Mouse (Mus musculus) midbrain, embryonic 15.5 days (tissue): ENCODE measurements around the gene Golph3. TPM values are rescaled to one million over a fixed set of nuclear protein-coding genes. Genes with fewer than 3 reads are reported as not detected.
"Not testable (repeated sequence)": the region's sequence is repeated elsewhere in the genome, so short reads cannot be mapped to it uniquely, and the experiment has no call there.

Experiments
- ATAC-seq: fragments of 200-750 bp; cut with Nextera tagmentation; replicated peaks from 2 replicates; pipeline ENCODE4 v1.8.0; 2017; ENCODE audit warnings: moderate TSS enrichment
- H3K27ac ChIP-seq: fragments of 300-500 bp; sonication (generic); 2 replicates; pipeline ENCODE4 v1.5.1; 2015; ENCODE audit warnings: mild to moderate bottlenecking, inconsistent platforms
- H3K27me3 ChIP-seq: fragments of 300-500 bp; sonication (generic); replicated peaks from 2 replicates; pipeline ENCODE4 v1.6.1; 2015; ENCODE audit warnings: inconsistent platforms
- H3K36me3 ChIP-seq: fragments of 300-500 bp; sonication (generic); replicated peaks from 2 replicates; pipeline ENCODE4 v1.6.1; 2015; ENCODE audit warnings: inconsistent platforms
- H3K4me1 ChIP-seq: fragments of 300-500 bp; sonication (generic); 2 replicates; pipeline ENCODE4 v1.6.1; 2015; ENCODE audit warnings: inconsistent platforms
- H3K4me2 ChIP-seq: fragments of 300-500 bp; sonication (generic); 2 replicates; pipeline ENCODE4 v1.6.1; 2015; ENCODE audit warnings: inconsistent platforms, mild to moderate bottlenecking, moderate library complexity
- H3K4me3 ChIP-seq: fragments of 300-500 bp; sonication (generic); 2 replicates; pipeline ENCODE4 v1.5.1; 2015; ENCODE audit warnings: mild to moderate bottlenecking, inconsistent platforms
- H3K9ac ChIP-seq: fragments of 300-500 bp; sonication (generic); 2 replicates; pipeline ENCODE4 v1.6.1; 2015; ENCODE audit warnings: mild to moderate bottlenecking, inconsistent platforms
- H3K9me3 ChIP-seq: fragments of 300-500 bp; sonication (generic); 2 replicates; pipeline ENCODE4 v1.6.1; 2016; ENCODE audit warnings: inconsistent platforms
- WGBS: fragments of 180-500 bp; shearing (Covaris S2); methylation state at CpG from one replicate; pipeline ENCODE4 v1.1.7; 2015; ENCODE audit warnings: mixed read lengths; 5-methylcytosine and 5-hydroxymethylcytosine counted together
- polyA plus RNA-seq: library from polyadenylated mRNA; unstranded; fragments of >200 nt; fragmentation: Nextera tagmentation; extraction: Ambion mirVana; gene quantifications from 2 replicates; pipeline ENCODE4 v1.2.1, GENCODE M21; 2015

The Golph3 gene
- polyA plus RNA-seq, 1 experiment from 2014 or later, result 62.6 TPM

- H3K4me1 ChIP-seq, result peaks cover 25% of the 10 kb centered on the region
- H3K36me3 ChIP-seq, result no peaks in the 10 kb centered on the region
- no peak overlapping the region for H3K27ac ChIP-seq
- no peak for ATAC-seq
- 88% methylated on average over 4 of the region's 4 CpGs for WGBS
- H3K9me3 ChIP-seq, result no peaks in the 10 kb centered on the region
- H3K4me2 ChIP-seq, result no peak overlapping the region
- no peak overlapping the region for H3K9ac ChIP-seq
- H3K4me3 ChIP-seq, result no peak overlapping the region
- no peaks in the 10 kb centered on the region for H3K27me3 ChIP-seq
These were observed 42.8 kb downstream of the Golph3 start for GRCm38 (mm10) chr15:12364096-12364495.

GRCm38 (mm10) chr15:12365416-12366071, 44.3 kb downstream of the Golph3 start:
- peak overlapping the region; percentile 77 for H3K27ac ChIP-seq
- H3K4me2 ChIP-seq, result 0 out of 2 replicates have a peak overlapping the region, but pooled peaks have one; percentile 8
- ATAC-seq, result peak; percentile 34
- 75% methylated on average over 15 of the region's 15 CpGs for WGBS
- H3K9ac ChIP-seq, result no peak overlapping the region
- 0 out of 2 replicates have a peak, but pooled peaks cover 3% of the 10 kb centered on the region for H3K27me3 ChIP-seq
- H3K4me1 ChIP-seq, result peaks cover 25% of the 10 kb centered on the region
- H3K36me3 ChIP-seq, result no peaks in the 10 kb centered on the region
- H3K9me3 ChIP-seq, result no peaks in the 10 kb centered on the region
- H3K4me3 ChIP-seq, result no peak overlapping the region

GRCm38 (mm10) chr15:12366072-12366469, 44.8 kb downstream of the Golph3 start:
- 5% methylated on average over 3 of the region's 3 CpGs for whole genome bisulfite sequencing
- Histone ChIP-seq H3K36me3 (no peaks in the 10 kb centered on the region), H3K27ac (peak overlapping the region; percentile 77), H3K4me2 (peak overlapping the region; percentile 8; the same call in 1 of the 2 replicates), H3K4me3 (no peak overlapping the region), H3K4me1 (peaks cover 25% of the 10 kb centered on the region), H3K9ac (no peak overlapping the region), H3K9me3 (no peaks in the 10 kb centered on the region), H3K27me3 (0 out of 2 replicates have a peak, but pooled peaks cover 3% of the 10 kb centered on the region)
- ATAC-seq, result peak; percentile 92

GRCm38 (mm10) chr15:12366580-12367305, 45.5 kb downstream of the Golph3 start:
- not testable (repeated sequence) for ATAC-seq, H3K9me3 ChIP-seq, H3K27me3 ChIP-seq, H3K4me3 ChIP-seq, H3K36me3 ChIP-seq, H3K9ac ChIP-seq
- Histone ChIP-seq H3K27ac (peak overlapping the region; percentile 77), H3K4me1 (peaks cover 28% of the 10 kb centered on the region), H3K4me2 (0 out of 2 replicates have a peak overlapping the region, but pooled peaks have one; percentile 8)
- 87% methylated on average over 11 of the region's 11 CpGs for WGBS

GRCm38 (mm10) chr15:12367306-12368080, 46.2 kb downstream of the Golph3 start:
- no peak overlapping the region for H3K4me2 ChIP-seq
- 0 out of 2 replicates have a peak, but pooled peaks cover 4% of the 10 kb centered on the region for H3K27me3 ChIP-seq
- no peaks in the 10 kb centered on the region for H3K9me3 ChIP-seq
- peaks cover 28% of the 10 kb centered on the region for H3K4me1 ChIP-seq
- 57% methylated on average over 13 of the region's 13 CpGs for WGBS
- no peak overlapping the region for H3K9ac ChIP-seq
- no peak overlapping the region for H3K27ac ChIP-seq
- H3K4me3 ChIP-seq, result no peak overlapping the region
- no peaks in the 10 kb centered on the region for H3K36me3 ChIP-seq
- ATAC-seq, result no peak

- no peak overlapping the region for H3K4me3 ChIP-seq
- 0 out of 2 replicates have a peak, but pooled peaks cover 6% of the 10 kb centered on the region for H3K27me3 ChIP-seq
- no peak overlapping the region for H3K9ac ChIP-seq
- no peak overlapping the region for H3K4me2 ChIP-seq
- no peaks in the 10 kb centered on the region for H3K9me3 ChIP-seq
- peaks cover 28% of the 10 kb centered on the region for H3K4me1 ChIP-seq
- no peaks in the 10 kb centered on the region for H3K36me3 ChIP-seq
- no peak overlapping the region for H3K27ac ChIP-seq
- 73% methylated on average over 11 of the region's 11 CpGs for WGBS
- ATAC-seq, result no peak
These were observed 47.1 kb downstream of the Golph3 start for GRCm38 (mm10) chr15:12368357-12368756.

- H3K4me3 ChIP-seq, result no peak overlapping the region
- WGBS, result 91% methylated on average over 4 of the region's 4 CpGs
- no peak overlapping the region for H3K4me2 ChIP-seq
- ATAC-seq, result no peak
- H3K36me3 ChIP-seq, result no peaks in the 10 kb centered on the region
- H3K27me3 ChIP-seq, result 0 out of 2 replicates have a peak, but pooled peaks cover 6% of the 10 kb centered on the region
- H3K9me3 ChIP-seq, result no peaks in the 10 kb centered on the region
- H3K9ac ChIP-seq, result no peak overlapping the region
- peaks cover 28% of the 10 kb centered on the region for H3K4me1 ChIP-seq
- H3K27ac ChIP-seq, result no peak overlapping the region
These were observed 47.6 kb downstream of the Golph3 start for GRCm38 (mm10) chr15:12368850-12369249.

GRCm38 (mm10) chr15:12370096-12370495, 48.8 kb downstream of the Golph3 start:
- no peak for ATAC-seq

GRCm38 (mm10) chr15:12371183-12371582, 49.9 kb downstream of the Golph3 start:
- ATAC-seq, result peak; percentile 66
- H3K9ac ChIP-seq, result no peak overlapping the region
- no peak overlapping the region for H3K4me2 ChIP-seq
- no peaks in the 10 kb centered on the region for H3K9me3 ChIP-seq
- H3K4me1 ChIP-seq, result peaks cover 24% of the 10 kb centered on the region
- no peak overlapping the region for H3K27ac ChIP-seq
- 0 out of 2 replicates have a peak, but pooled peaks cover 10% of the 10 kb centered on the region for H3K27me3 ChIP-seq
- H3K4me3 ChIP-seq, result no peak overlapping the region
- no peaks in the 10 kb centered on the region for H3K36me3 ChIP-seq
- WGBS, result 5% methylated on average over 8 of the region's 8 CpGs

More at GRCm38 (mm10) chr15:12370096-12370495, 48.8 kb downstream of the Golph3 start:
- no peak overlapping the region for H3K9ac ChIP-seq
- H3K4me2 ChIP-seq, result no peak overlapping the region
- no peaks in the 10 kb centered on the region for H3K9me3 ChIP-seq
- 94% methylated on average over 3 of the region's 3 CpGs for WGBS
- H3K27me3 ChIP-seq, result 0 out of 2 replicates have a peak, but pooled peaks cover 10% of the 10 kb centered on the region
- H3K36me3 ChIP-seq, result no peaks in the 10 kb centered on the region
- no peak overlapping the region for H3K4me3 ChIP-seq
- no peak overlapping the region for H3K27ac ChIP-seq
- H3K4me1 ChIP-seq, result peaks cover 28% of the 10 kb centered on the region

- 82% methylated on average over 14 of the region's 14 CpGs for WGBS
- H3K36me3 ChIP-seq, result no peaks in the 10 kb centered on the region
- H3K27me3 ChIP-seq, result 0 out of 2 replicates have a peak, but pooled peaks cover 13% of the 10 kb centered on the region
- H3K4me2 ChIP-seq, result no peak overlapping the region
- H3K9ac ChIP-seq, result no peak overlapping the region
- no peak overlapping the region for H3K4me3 ChIP-seq
- no peaks in the 10 kb centered on the region for H3K9me3 ChIP-seq
- H3K4me1 ChIP-seq, result peaks cover 15% of the 10 kb centered on the region
- no peak overlapping the region for H3K27ac ChIP-seq
- no peak for ATAC-seq
These were observed 52.2 kb downstream of the Golph3 start for GRCm38 (mm10) chr15:12373496-12373895.

GRCm38 (mm10) chr15:12373918-12374317, 52.7 kb downstream of the Golph3 start:
- Histone ChIP-seq H3K27me3 (0 out of 2 replicates have a peak, but pooled peaks cover 13% of the 10 kb centered on the region), H3K4me1 (peaks cover 15% of the 10 kb centered on the region), H3K36me3 (no peaks in the 10 kb centered on the region), H3K27ac (no peak overlapping the region), H3K4me2 (no peak overlapping the region), H3K9me3 (no peaks in the 10 kb centered on the region), H3K9ac (no peak overlapping the region), H3K4me3 (no peak overlapping the region)
- ATAC-seq, result no peak
- 89% methylated on average over 6 of the region's 6 CpGs for WGBS

GRCm38 (mm10) chr15:12374916-12375315, 53.7 kb downstream of the Golph3 start:
- H3K36me3 ChIP-seq, result no peaks in the 10 kb centered on the region
- H3K27me3 ChIP-seq, result 0 out of 2 replicates have a peak, but pooled peaks cover 9% of the 10 kb centered on the region
- no peaks in the 10 kb centered on the region for H3K9me3 ChIP-seq
- no peak overlapping the region for H3K9ac ChIP-seq
- H3K27ac ChIP-seq, result no peak overlapping the region
- H3K4me3 ChIP-seq, result no peak overlapping the region
- ATAC-seq, result no peak
- 66% methylated on average over 18 of the region's 18 CpGs for WGBS
- H3K4me2 ChIP-seq, result peak overlapping the region; percentile 44
- H3K4me1 ChIP-seq, result peaks cover 15% of the 10 kb centered on the region
